Mouse (Mus musculus) bone marrow macrophage, adult 2 months (primary cell): Measurements from ENCODE around the gene Thumpd1.

Experiments used
- CTCF ChIP-seq: IDR thresholded peaks from 2 replicates; pipeline ENCODE4 v1.5.1; 2012; ENCODE audit warnings: low read depth, mild to moderate bottlenecking, low read length, moderate library complexity
- POLR2A ChIP-seq: IDR thresholded peaks from 2 replicates; pipeline ENCODE4 v1.6.1; 2012; ENCODE audit warnings: mild to moderate bottlenecking, low read depth, low read length, borderline replicate concordance

DNA sequence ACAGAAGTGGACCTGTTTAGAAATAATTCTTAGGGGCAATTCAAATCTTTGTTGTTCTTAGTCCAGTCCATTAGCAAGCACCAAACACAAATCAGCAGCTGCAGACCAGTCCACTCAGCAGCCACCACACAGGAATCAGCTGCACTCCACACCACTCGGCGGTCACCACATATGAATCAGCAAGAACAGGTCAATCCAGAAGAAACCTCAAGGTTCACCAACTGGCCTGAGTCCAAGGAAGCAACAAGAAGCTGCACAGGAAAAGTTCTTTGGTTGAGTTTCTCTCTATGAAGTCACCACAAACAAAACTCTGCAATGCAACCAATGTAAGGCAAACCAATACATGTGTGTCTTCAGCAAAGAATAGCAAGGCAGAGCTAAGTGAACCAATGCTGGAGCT is 7.0 kb upstream of the Thumpd1 start:
- TF ChIP-seq POLR2A (no peak), CTCF (no peak)
